Mouse (Mus musculus) retina, adult 2 months (tissue): ENCODE results near the gene Cxcl12.

Experiments
- DNase-seq: peaks from one replicate; pipeline ENCODE4 v3.0.0-alpha.2; 2012; ENCODE audit warnings: low read depth, low spot score

Cxcl12 gene

DNA sequence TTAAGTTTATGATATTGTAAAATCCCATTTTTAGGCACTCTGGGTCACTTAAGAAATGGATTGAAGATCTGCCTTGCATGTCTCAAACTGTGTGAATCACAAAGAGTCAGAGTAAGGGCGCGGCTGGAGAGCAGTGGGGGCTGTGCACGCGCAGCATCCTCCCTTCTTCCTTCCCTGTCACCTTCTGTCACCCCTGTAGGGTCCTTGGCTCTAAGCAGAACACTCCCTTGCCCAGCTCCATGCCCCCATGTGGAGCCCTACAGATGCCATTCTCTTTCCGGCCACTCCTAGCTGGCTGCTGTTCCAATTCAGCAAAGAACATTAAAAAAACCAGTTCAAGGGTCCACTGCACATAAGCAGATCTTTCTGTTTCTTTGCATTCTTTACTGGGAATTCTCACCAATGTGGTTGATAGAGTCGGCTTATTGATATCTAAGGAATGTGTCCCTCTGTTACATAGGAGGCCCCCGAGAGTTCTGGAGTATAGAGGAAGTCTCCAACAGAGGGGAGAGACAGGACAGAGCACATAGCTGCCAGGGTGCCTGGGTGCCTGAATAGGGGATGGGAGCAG, 51.7 kb downstream of the Cxcl12 start:
- DNase-seq, result no peak

DNA sequence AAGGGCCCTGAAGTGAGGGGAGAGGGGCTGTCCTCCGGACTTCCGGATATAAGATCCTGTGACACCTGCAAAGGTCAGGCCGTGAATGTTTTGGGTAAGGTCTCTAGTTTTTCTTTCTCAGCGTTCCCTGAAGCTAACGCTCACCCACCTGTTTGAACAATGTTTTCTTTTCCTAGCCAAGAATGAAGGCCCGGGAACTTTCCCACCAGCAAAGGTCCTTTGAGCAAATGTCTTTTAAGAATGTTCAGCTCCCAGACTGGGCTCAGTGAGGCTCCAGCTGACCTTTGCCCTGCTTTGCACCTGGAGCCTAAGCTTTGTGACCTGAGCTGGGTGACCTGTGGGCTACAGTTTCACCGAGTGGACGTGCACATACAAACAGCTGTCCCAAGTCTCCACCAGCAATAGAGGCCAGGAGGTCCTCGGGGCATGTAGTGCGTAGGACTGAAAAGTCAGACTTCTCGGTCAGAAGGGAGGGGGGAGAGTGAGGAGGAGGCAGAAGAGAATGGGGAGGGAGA, 52.6 kb downstream of the Cxcl12 start:
- DNase-seq, result no peak
